Mouse (Mus musculus): ENCODE measurements around the gene Myo18b.

Gene Myo18b

GRCm38 (mm10) chr5:112744571-112744970 is 151.6 kb downstream of the Myo18b start:
- DNase-seq, result no peak

- DNase-seq, result no peak
Observed at GRCm38 (mm10) chr5:112743121-112743520, 153.0 kb downstream of the Myo18b start.

GRCm38 (mm10) chr5:112740651-112741050 is 155.5 kb downstream of the Myo18b start:
- DNase-seq, result no peak

- DNase-seq, result no peak
Observed at GRCm38 (mm10) chr5:112735040-112735439, 161.1 kb downstream of the Myo18b start.

GRCm38 (mm10) chr5:112730604-112731003 is 165.6 kb downstream of the Myo18b start:
- no peak for DNase-seq

GRCm38 (mm10) chr5:112728432-112728831 is 167.7 kb downstream of the Myo18b start:
- DNase-seq, result no peak

GRCm38 (mm10) chr5:112718655-112719306 is 177.4 kb downstream of the Myo18b start:
- peak; percentile 34 to 46 for DNase-seq

GRCm38 (mm10) chr5:112714679-112715446 is 181.3 kb downstream of the Myo18b start:
- DNase-seq, result no peak

GRCm38 (mm10) chr5:112709831-112710230 is 186.3 kb downstream of the Myo18b start:
- no peak for DNase-seq

- DNase-seq, result no peak
Observed at GRCm38 (mm10) chr5:112708441-112708840, 187.7 kb downstream of the Myo18b start.

- no peak for DNase-seq
Observed at GRCm38 (mm10) chr5:112707478-112707877, 188.7 kb downstream of the Myo18b start.

GRCm38 (mm10) chr5:112700794-112701193 is 195.4 kb downstream of the Myo18b start:
- no peak for DNase-seq

- no peak for DNase-seq
Observed at GRCm38 (mm10) chr5:112696683-112697082, 199.5 kb downstream of the Myo18b start.

- no peak for DNase-seq
Observed at GRCm38 (mm10) chr5:112695254-112695711, 200.9 kb downstream of the Myo18b start.

- no peak for DNase-seq
Observed at GRCm38 (mm10) chr5:112693286-112693849, 202.8 kb downstream of the Myo18b start.

GRCm38 (mm10) chr5:112687100-112687818 is 208.9 kb downstream of the Myo18b start:
- DNase-seq, result no peak

GRCm38 (mm10) chr5:112686309-112687099 is 209.7 kb downstream of the Myo18b start:
- no peak for DNase-seq

GRCm38 (mm10) chr5:112679251-112679650 is 216.9 kb downstream of the Myo18b start:
- DNase-seq, result no peak

GRCm38 (mm10) chr5:112678153-112678552 is 218.0 kb downstream of the Myo18b start:
- DNase-seq, result no peak

- DNase-seq, result no peak
Observed at GRCm38 (mm10) chr5:112674806-112675205, 221.4 kb downstream of the Myo18b start.

- DNase-seq, result no peak
Observed at GRCm38 (mm10) chr5:112672457-112672856, 223.7 kb downstream of the Myo18b start.

- DNase-seq, result no peak
Observed at GRCm38 (mm10) chr5:112671961-112672360, 224.2 kb downstream of the Myo18b start.
